Mouse (Mus musculus) liver, adult 2 months (tissue): ENCODE measurements around the gene Slfn2. TPM values are rescaled to one million over a fixed set of nuclear protein-coding genes. Genes with fewer than 3 reads are reported as not detected.

Experiments
- DNase-seq: peaks from one replicate; pipeline ENCODE4 v3.0.0-alpha.2; 2011; ENCODE audit warnings: low read depth, low spot score; ENCODE audit errors: extremely low read depth
- H3K27ac ChIP-seq: fragments of 200-500 bp; replicated peaks from 2 replicates; pipeline ENCODE4 v1.5.1; 2012; ENCODE audit warnings: low read depth, mild to moderate bottlenecking, control low read depth, inconsistent platforms, low read length; ENCODE audit not compliant: insufficient read depth
- H3K27me3 ChIP-seq: fragments of 200-500 bp; 2 replicates; pipeline ENCODE4 v1.6.1; 2012; ENCODE audit warnings: mild to moderate bottlenecking, moderate library complexity, low read length, inconsistent platforms; ENCODE audit not compliant: control insufficient read depth, insufficient read depth
- H3K36me3 ChIP-seq: fragments of 200-500 bp; 2 replicates; pipeline ENCODE4 v1.6.1; 2012; ENCODE audit warnings: low read length, inconsistent platforms; ENCODE audit not compliant: control insufficient read depth, insufficient read depth
- H3K4me1 ChIP-seq: fragments of 200-500 bp; 2 replicates; pipeline ENCODE4 v1.6.1; 2011; ENCODE audit warnings: low read length; ENCODE audit not compliant: control insufficient read depth, insufficient read depth
- H3K4me3 ChIP-seq: fragments of 200-500 bp; 2 replicates; pipeline ENCODE4 v1.5.1; 2011; ENCODE audit warnings: low read depth, mild to moderate bottlenecking, control low read depth, low read length, moderate library complexity; ENCODE audit not compliant: insufficient read depth
- H3K79me2 ChIP-seq: fragments of 200-500 bp; 2 replicates; pipeline ENCODE4 v1.6.1; 2012; ENCODE audit warnings: inconsistent platforms, mild to moderate bottlenecking, low read length, moderate library complexity; ENCODE audit not compliant: control insufficient read depth, insufficient read depth
- H3K9ac ChIP-seq: fragments of 200-500 bp; 2 replicates; pipeline ENCODE4 v1.6.1; 2012; ENCODE audit warnings: low read depth, mild to moderate bottlenecking, control low read depth, inconsistent platforms, low read length
- CTCF ChIP-seq: fragments of 200-500 bp; IDR thresholded peaks from 2 replicates; pipeline ENCODE4 v1.5.1; 2011; ENCODE audit warnings: low read depth, low read length, control low read depth
- POLR2A ChIP-seq: fragments of 200-500 bp; IDR thresholded peaks from 2 replicates; pipeline ENCODE4 v1.6.1; 2011; ENCODE audit warnings: low read length, control low read depth; ENCODE audit not compliant: insufficient read depth; ENCODE audit errors: extremely low read depth
- WGBS: fragments of 180-500 bp; shearing (Covaris S2); methylation state at CpG from one replicate; pipeline ENCODE4 v1.1.7; 2018; 5-methylcytosine and 5-hydroxymethylcytosine counted together
- polyA plus RNA-seq: library from polyadenylated mRNA; depleted of rRNA; stranded (reverse); fragments of >200 nt; gene quantifications from 2 replicates; pipeline ENCODE4 v1.2.3, GENCODE M21; 2012
- total RNA-seq: library from RNA; depleted of rRNA; stranded (reverse); fragments of >200 nt; gene quantifications from 2 replicates; pipeline ENCODE4 v1.2.3, GENCODE M21; 2014

Slfn2 gene
- total and polyA plus RNA-seq, 2 experiments = 1.5 to 8.7 TPM

GRCm38 (mm10) chr11:83079487-83080199 is 14.7 kb downstream of the Slfn2 start:
- Histone ChIP-seq H3K9ac (no peak overlapping the region), H3K27me3 (no peaks in the 10 kb centered on the region), H3K4me1 (no peaks in the 10 kb centered on the region; the same call in 1 of the 2 replicates), H3K27ac (no peak overlapping the region), H3K79me2 (no peaks in the 10 kb centered on the region), H3K4me3 (no peak overlapping the region), H3K36me3 (no peaks in the 10 kb centered on the region)
- WGBS = 46% methylated on average over 9 of the region's 9 CpGs
- no peak for DNase-seq
- TF ChIP-seq CTCF (no peak), POLR2A (no peak)

- Histone ChIP-seq H3K36me3 (no peaks in the 10 kb centered on the region), H3K27me3 (no peaks in the 10 kb centered on the region), H3K4me1 (no peaks in the 10 kb centered on the region), H3K27ac (no peak overlapping the region), H3K4me3 (no peak overlapping the region), H3K9ac (no peak overlapping the region), H3K79me2 (no peaks in the 10 kb centered on the region)
- 58% methylated on average over 7 of the region's 7 CpGs for WGBS
- no peak for TF ChIP-seq CTCF
- TF ChIP-seq POLR2A = no peak
- DNase-seq = no peak
Observed at GRCm38 (mm10) chr11:83082741-83083473, 18.0 kb downstream of the Slfn2 start.

GRCm38 (mm10) chr11:83084161-83084560 is 19.2 kb downstream of the Slfn2 start:
- DNase-seq = no peak
- Histone ChIP-seq H3K79me2 (no peaks in the 10 kb centered on the region), H3K27me3 (no peaks in the 10 kb centered on the region), H3K9ac (no peak overlapping the region), H3K4me1 (no peaks in the 10 kb centered on the region), H3K27ac (no peak overlapping the region), H3K4me3 (no peak overlapping the region), H3K36me3 (no peaks in the 10 kb centered on the region)
- WGBS = 91% methylated on average over 2 of the region's 2 CpGs
- no peak for TF ChIP-seq CTCF
- TF ChIP-seq POLR2A = no peak

- H3K4me1 ChIP-seq = no peaks in the 10 kb centered on the region
- no peaks in the 10 kb centered on the region for H3K79me2 ChIP-seq
- no peak for DNase-seq
- WGBS = 89% methylated on average over 10 of the region's 10 CpGs
- H3K9ac ChIP-seq = no peak overlapping the region
- H3K4me3 ChIP-seq = no peak overlapping the region
- no peaks in the 10 kb centered on the region for H3K36me3 ChIP-seq
- no peaks in the 10 kb centered on the region for H3K27me3 ChIP-seq
- TF ChIP-seq POLR2A (no peak), CTCF (no peak)
- H3K27ac ChIP-seq = no peak overlapping the region
Observed at GRCm38 (mm10) chr11:83084761-83085160, 19.8 kb downstream of the Slfn2 start.

GRCm38 (mm10) chr11:83115138-83115537 is 50.2 kb downstream of the Slfn2 start:
- no peaks in the 10 kb centered on the region for H3K36me3 ChIP-seq
- WGBS = 28% methylated on average over 2 of the region's 2 CpGs
- H3K4me1 ChIP-seq = no peaks in the 10 kb centered on the region
- no peaks in the 10 kb centered on the region for H3K27me3 ChIP-seq
- DNase-seq = peak; percentile 12
- no peak overlapping the region for H3K9ac ChIP-seq
- no peaks in the 10 kb centered on the region for H3K79me2 ChIP-seq
- TF ChIP-seq POLR2A (no peak), CTCF (no peak)
- no peak overlapping the region for H3K4me3 ChIP-seq
- no peak overlapping the region for H3K27ac ChIP-seq

GRCm38 (mm10) chr11:83116597-83117227 is 51.8 kb downstream of the Slfn2 start, which contains the start of gene Slfn1:
Gene Slfn1 (plus strand): TSS chr11:83116849.
- no peaks in the 10 kb centered on the region for H3K79me2 ChIP-seq
- TF ChIP-seq POLR2A (no peak), CTCF (no peak)
- no peak within 1 kb of the TSS for H3K27ac ChIP-seq
- H3K27me3 ChIP-seq = no peaks in the 10 kb centered on the region
- DNase-seq = no peak
- no peaks in the 10 kb centered on the region for H3K36me3 ChIP-seq
- WGBS = 79% methylated on average over 13 of the region's 13 CpGs
- H3K4me3 ChIP-seq = peak within 1 kb of the TSS; percentile 2
- H3K4me1 ChIP-seq = no peaks in the 10 kb centered on the region
- H3K9ac ChIP-seq = no peak within 1 kb of the TSS; the same call in 1 of the 2 replicates
